Mouse (Mus musculus): ENCODE measurements around the gene Rhcg.

Rhcg gene

DNA sequence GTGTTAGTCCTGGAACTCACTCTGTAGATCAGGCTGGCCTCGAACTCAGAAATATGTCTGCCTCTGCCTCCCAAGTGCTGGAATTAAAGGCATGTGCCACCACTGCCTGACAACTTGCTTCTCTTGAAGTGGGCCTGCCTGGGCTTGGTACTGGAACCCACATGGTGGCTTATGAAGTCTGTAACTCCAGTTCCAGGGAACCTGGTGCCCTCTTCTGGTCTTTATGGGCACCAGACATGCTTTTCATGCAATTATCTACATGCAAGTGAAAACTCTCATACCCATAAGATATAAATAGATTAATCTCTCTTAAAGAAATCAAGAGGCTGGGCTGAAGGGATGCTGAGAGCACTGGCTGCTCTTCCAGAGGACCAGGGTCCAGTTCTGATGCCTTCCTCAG lies 58.8 kb downstream of the Rhcg start:
- in situ Hi-C loops (cut with MboI; ENCODE audit: unreplicated experiment in 2 of 2), result no loop called here

DNA sequence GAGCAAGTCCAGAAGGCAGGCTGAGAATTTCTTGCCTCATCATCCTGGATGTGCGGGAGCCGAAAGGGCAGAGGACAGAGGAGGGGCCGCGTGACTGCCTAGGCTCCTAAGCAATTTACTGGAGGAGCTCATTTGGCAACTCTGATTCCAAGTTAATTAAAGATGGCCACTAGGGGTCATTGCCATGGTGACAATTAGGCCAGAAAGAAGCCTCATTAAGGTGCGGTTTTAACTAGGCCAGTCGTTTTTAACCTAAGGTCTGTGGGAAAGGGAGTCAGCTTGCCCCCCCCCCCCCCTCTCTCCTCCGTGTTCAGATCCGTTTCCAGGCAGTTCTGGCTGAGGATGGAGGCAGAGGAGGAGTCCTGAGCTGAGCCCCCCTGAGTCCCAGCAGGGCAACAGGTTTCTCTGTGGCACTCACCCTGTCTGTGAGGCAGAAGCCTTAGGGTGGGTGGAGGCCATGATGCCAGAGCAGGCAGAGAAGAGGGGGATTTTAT lies 59.7 kb downstream of the Rhcg start:
- in situ Hi-C loops (cut with MboI; ENCODE audit: unreplicated experiment in 2 of 2), result no loop called here

DNA sequence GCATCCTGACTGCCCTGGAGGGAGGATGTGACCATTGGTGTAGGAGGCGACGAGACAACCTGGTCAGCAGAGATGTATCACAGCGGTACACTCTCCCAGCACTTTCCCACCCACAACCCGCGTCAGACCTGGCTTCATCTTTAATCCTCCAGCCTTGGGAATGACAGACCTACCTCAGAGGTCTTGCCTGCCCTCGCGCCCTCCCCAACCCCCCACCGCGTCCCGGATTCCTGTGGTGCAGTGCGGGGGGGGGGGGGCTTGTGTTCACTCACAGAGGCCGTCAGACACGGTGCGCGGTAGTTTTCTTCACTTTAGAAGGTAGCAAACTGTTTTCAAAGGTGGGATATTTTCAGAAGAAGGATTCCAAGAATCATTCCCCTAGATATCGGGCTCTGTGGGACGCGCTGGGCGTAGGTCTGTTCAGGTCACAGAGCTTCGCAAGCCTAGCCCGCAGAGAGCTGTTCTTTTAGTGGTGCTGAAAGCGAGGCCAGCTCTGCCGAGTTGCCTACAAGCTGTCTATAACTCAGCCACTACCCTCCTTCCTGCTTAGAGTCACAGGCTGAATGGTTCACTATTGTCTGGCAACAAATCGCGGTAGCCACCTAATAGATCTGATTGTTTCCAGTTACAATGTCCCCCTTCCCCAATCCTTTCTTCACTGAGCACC lies 62.0 kb downstream of the Rhcg start:
- in situ Hi-C loops (cut with MboI; ENCODE audit: unreplicated experiment in 2 of 2), result no loop called here

DNA sequence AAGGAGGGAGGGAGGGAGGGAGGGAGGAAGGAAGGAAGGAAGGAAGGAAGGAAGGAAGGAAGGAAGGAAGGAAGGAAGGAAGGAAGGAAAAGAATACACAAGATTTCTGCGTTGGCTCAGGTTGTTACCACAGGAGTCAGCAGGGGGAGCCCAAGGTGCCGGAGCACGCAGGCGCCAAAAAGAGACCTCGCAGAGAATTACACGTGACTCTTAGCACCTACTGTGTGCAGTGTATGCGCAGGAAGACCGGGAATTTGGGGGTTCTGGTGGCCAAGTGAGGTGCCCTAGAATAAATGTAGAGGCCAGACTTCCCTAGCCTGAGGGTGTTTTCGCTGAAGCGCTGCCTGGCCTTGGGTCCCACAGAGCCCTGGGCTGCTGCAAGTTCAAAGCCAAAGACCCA lies 64.8 kb downstream of the Rhcg start:
- in situ Hi-C loops (cut with MboI; ENCODE audit: unreplicated experiment in 2 of 2), result no loop called here

DNA sequence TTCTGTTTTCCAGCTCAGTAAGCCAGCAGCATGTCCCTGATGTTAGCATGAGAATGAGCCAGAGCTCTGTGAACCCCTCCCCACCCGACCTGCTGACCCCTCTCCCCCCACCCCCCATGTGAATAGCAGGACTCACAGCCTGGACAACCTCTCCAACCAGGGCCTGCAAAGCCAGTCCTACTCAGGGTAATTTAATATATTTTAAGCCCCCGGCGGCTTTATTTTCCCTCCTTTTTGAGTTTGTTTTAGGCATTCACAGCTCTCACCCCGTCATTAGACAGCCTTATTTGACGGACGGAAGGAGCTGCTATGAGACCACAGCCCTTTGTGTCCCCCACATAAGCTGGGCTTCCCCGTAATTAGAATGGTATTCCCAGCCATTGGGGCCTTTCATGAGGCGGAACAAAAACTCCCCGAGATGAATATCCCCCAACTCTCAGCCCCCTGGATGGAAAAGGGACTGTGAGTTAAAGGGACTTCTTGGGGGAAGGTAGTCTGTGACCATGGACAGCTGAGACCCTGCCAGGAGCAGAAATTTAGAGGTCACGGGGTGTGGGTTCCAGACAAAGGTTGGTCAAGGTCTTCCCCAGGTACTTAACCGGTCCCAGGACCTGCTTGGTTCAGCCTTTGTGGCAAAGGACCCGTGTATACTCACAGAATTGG lies 68.4 kb downstream of the Rhcg start:
- in situ Hi-C loops (cut with MboI; ENCODE audit: unreplicated experiment in 2 of 2), result no loop called here

DNA sequence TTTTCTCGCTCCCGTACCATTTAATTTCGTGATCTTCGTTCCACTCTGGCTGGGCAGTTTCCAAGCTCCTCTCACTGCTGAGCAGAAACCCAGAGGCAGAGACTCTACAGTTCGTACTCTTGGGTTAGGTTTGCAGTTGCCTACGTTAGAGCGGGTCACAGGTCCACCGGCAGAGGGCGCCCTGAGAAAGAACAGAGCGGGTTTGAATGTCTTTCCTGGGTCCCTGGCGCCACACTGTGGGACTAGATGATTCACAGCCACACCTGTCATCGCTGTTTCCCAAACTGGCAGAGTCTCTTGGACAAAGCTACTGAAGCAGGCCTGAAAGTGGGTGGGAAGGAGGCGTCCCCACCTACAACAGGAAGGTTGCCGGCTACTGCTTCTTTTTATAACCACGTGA lies 70.4 kb downstream of the Rhcg start:
- in situ Hi-C loops (cut with MboI; ENCODE audit: unreplicated experiment in 2 of 2), result no loop called here

DNA sequence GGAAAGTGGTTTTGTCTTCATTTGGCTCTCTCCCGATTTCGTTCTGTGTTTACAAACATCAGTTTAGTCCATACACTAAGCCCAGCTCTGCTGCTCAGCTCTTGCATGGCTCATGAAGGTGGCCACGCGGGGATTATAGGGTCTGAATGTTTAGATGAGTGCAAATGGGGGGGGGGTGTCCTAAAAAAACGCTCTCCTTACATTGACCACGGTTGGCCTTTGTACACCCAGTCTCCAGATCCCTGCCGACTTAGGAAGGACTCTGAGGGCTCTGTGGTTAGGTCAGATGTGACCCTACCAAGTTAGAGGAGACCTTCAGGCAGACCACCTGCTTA lies 72.4 kb downstream of the Rhcg start:
- in situ Hi-C loops (cut with MboI; ENCODE audit: unreplicated experiment in 2 of 2), result no loop called here

DNA sequence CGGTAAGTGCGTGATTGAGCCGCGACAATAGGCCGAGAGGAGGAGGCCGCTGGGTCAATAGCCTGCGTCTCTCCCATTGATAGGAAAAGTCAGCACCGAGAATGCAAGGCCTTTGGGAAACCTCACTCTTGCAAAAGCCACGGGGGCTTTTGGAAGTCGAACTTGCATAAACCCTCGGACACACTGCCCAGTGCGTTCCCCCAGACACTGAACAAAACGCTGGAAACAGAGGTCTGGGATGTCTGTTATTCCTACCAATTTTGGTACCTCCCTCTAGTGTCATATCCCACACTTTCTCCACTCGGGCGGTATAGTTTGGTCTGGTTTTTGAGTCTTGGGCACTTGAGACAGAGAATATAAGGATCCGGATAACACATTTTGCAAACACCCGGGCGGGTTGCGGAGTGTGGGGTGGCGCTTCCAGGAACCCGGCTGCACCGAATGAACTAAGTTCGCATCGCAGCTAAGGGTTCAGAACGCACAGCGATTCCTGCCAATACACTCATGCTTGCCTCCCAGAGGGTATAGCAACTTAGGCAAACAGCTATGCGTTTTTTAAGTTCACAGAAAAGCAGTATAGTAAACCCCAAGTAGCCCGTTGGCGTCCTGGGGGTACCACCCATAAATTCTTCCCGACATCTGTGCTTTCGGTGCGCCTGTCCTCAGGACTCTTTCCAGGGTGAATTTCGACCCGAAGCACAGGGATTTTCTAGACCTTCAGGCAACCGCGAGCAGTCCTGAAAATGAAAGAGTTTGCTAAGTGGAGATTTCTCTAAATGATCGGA lies 73.0 kb downstream of the Rhcg start:
- in situ Hi-C loops (cut with MboI; ENCODE audit: unreplicated experiment in 2 of 2), result no loop called here
